Mouse (Mus musculus) liver, embryonic 11.5 days (tissue): ENCODE results near the gene Igflr1. TPM values are rescaled to one million over a fixed set of nuclear protein-coding genes. Genes with fewer than 3 reads are reported as not detected.

Source experiments
- ATAC-seq: fragments of 200-750 bp; cut with Nextera tagmentation; replicated peaks from 2 replicates; pipeline ENCODE4 v1.8.0; 2017; ENCODE audit warnings: moderate number of reproducible peaks, mild to moderate bottlenecking, moderate TSS enrichment, moderate library complexity; ENCODE audit not compliant: low FRiP score
- DNase-seq: peaks from one replicate; pipeline ENCODE4 v3.0.0-alpha.2; 2017; ENCODE audit warnings: low spot score
- H3K27ac ChIP-seq: fragments of 300-500 bp; sonication (generic); 2 replicates; pipeline ENCODE4 v1.5.1; 2014; ENCODE audit warnings: mild to moderate bottlenecking, low read depth, low read length, control low read depth
- H3K27me3 ChIP-seq: fragments of 300-500 bp; sonication (generic); replicated peaks from 2 replicates; pipeline ENCODE4 v1.6.1; 2014; ENCODE audit warnings: low read length, mixed read lengths; ENCODE audit not compliant: control insufficient read depth, insufficient read depth
- H3K36me3 ChIP-seq: fragments of 300-500 bp; sonication (generic); 2 replicates; pipeline ENCODE4 v1.6.1; 2014; ENCODE audit warnings: mild to moderate bottlenecking, low read length, moderate library complexity, mixed read lengths; ENCODE audit not compliant: control insufficient read depth, insufficient read depth
- H3K4me1 ChIP-seq: fragments of 300-500 bp; sonication (generic); replicated peaks from 2 replicates; pipeline ENCODE4 v1.6.1; 2014; ENCODE audit warnings: low read length, mixed read lengths; ENCODE audit not compliant: control insufficient read depth, insufficient read depth
- H3K4me2 ChIP-seq: fragments of 300-500 bp; sonication (generic); 2 replicates; pipeline ENCODE4 v1.6.1; 2014; ENCODE audit warnings: mild to moderate bottlenecking, control low read depth, moderate library complexity
- H3K4me3 ChIP-seq: fragments of 300-500 bp; sonication (generic); 2 replicates; pipeline ENCODE4 v1.5.1; 2014; ENCODE audit warnings: low read depth, low read length, control low read depth
- H3K9ac ChIP-seq: fragments of 300-500 bp; sonication (generic); 2 replicates; pipeline ENCODE4 v1.6.1; 2014; ENCODE audit warnings: low read depth, low read length, control low read depth
- H3K9me3 ChIP-seq: fragments of 300-500 bp; sonication (generic); 2 replicates; pipeline ENCODE4 v1.6.1; 2016; ENCODE audit warnings: low read length, inconsistent platforms, mixed read lengths; ENCODE audit not compliant: control insufficient read depth
- WGBS: fragments of 180-500 bp; shearing (Covaris S2); extraction: QIAGEN DNeasy Blood & Tissue Kit; methylation state at CpG from one replicate; pipeline ENCODE4 v1.1.7; 2014; 5-methylcytosine and 5-hydroxymethylcytosine counted together
- polyA plus RNA-seq: library from polyadenylated mRNA; unstranded; fragments of >200 nt; fragmentation: Nextera tagmentation; extraction: Ambion mirVana; gene quantifications from 2 replicates; pipeline ENCODE4 v1.2.1, GENCODE M21; 2014

The Igflr1 gene
- polyA plus RNA-seq, 1 experiment from 2014 or later, result 3.7 TPM

DNA sequence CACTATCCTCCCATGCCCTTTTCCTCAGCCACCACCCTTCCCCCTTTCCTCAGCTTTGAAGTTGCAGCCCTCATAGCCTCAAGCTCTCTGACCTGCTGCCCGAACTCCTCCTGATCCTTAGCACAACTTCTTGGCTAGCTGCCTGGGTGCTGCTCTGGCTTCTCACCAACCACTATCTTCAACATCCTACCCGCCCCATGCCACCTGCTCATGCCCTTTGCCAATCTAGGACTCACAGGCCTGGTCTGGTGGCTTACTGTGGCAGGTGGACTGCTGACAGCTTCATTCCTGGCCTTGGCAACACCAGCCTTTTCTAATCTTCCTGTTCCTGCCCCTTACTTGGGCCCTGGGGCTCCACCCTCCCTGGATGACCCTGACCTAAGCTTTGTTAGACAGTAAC lies 7.7 kb downstream of the Igflr1 start:
- ATAC-seq (no peak), DNase-seq (no peak)
- H3K4me1 ChIP-seq, result peaks cover 10% of the 10 kb centered on the region
- peaks cover 81% of the 10 kb centered on the region for H3K36me3 ChIP-seq
- H3K4me2 ChIP-seq, result no peak overlapping the region; the same call in 1 of the 2 replicates
- no peak overlapping the region for H3K9ac ChIP-seq
- H3K9me3 ChIP-seq, result no peaks in the 10 kb centered on the region
- H3K27me3 ChIP-seq, result no peaks in the 10 kb centered on the region
- no peak overlapping the region for H3K27ac ChIP-seq
- WGBS, result 78% methylated on average over 2 of the region's 2 CpGs
- no peak overlapping the region for H3K4me3 ChIP-seq

- H3K27me3 ChIP-seq, result no peaks in the 10 kb centered on the region
- H3K27ac ChIP-seq, result no peak overlapping the region
- WGBS, result 93% methylated on average over 8 of the region's 8 CpGs
- no peaks in the 10 kb centered on the region for H3K4me1 ChIP-seq
- no peak overlapping the region for H3K4me2 ChIP-seq
- peaks cover 84% of the 10 kb centered on the region for H3K36me3 ChIP-seq
- no peaks in the 10 kb centered on the region for H3K9me3 ChIP-seq
- H3K4me3 ChIP-seq, result no peak overlapping the region
- H3K9ac ChIP-seq, result no peak overlapping the region
- DNase-seq (no peak), ATAC-seq (0 out of 2 replicates have a peak, but pooled peaks have one; percentile 22)
Observed at GRCm38 (mm10) chr7:30579950-30580349, 14.7 kb downstream of the Igflr1 start.

DNA sequence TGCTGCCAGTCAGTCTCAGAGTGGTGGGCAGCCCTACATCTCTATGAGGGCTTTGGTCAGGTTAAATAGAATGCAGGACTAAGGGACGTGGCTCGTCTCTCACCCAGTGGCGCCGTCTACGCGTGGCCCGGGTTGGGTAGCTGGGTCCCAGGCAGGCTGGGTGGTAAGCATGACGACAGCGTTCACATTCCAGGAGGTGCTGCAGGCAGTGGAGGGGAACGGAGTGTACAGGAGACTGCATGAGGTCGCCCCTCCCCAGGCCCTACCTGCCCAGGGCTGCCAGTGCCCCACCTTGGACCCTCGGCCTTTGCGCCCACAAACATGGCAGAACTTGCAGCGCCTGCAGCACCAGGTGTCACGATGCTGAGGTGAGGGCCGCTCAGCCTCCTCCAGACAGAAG lies 16.3 kb downstream of the Igflr1 start:
- no peaks in the 10 kb centered on the region for H3K9me3 ChIP-seq
- no peak overlapping the region for H3K4me2 ChIP-seq
- ATAC-seq, result no peak
- no peak overlapping the region for H3K27ac ChIP-seq
- WGBS, result 94% methylated on average over 16 of the region's 16 CpGs
- peaks cover 76% of the 10 kb centered on the region for H3K36me3 ChIP-seq
- no peaks in the 10 kb centered on the region for H3K27me3 ChIP-seq
- H3K4me3 ChIP-seq, result no peak overlapping the region
- H3K9ac ChIP-seq, result no peak overlapping the region
- H3K4me1 ChIP-seq, result no peaks in the 10 kb centered on the region
- no peak for DNase-seq

GRCm38 (mm10) chr7:30584339-30584738 lies 19.1 kb downstream of the Igflr1 start:
- no peak overlapping the region for H3K9ac ChIP-seq
- H3K4me1 ChIP-seq, result peaks cover 5% of the 10 kb centered on the region
- no peak overlapping the region for H3K4me2 ChIP-seq
- peaks cover 56% of the 10 kb centered on the region for H3K36me3 ChIP-seq
- ATAC-seq (no peak), DNase-seq (no peak)
- WGBS, result 95% methylated on average over 10 of the region's 10 CpGs
- no peaks in the 10 kb centered on the region for H3K9me3 ChIP-seq
- H3K4me3 ChIP-seq, result no peak overlapping the region
- no peaks in the 10 kb centered on the region for H3K27me3 ChIP-seq
- no peak overlapping the region for H3K27ac ChIP-seq

- Histone ChIP-seq H3K27me3 (no peaks in the 10 kb centered on the region), H3K4me1 (peaks cover 11% of the 10 kb centered on the region), H3K9ac (no peak overlapping the region), H3K4me2 (no peak overlapping the region), H3K9me3 (no peaks in the 10 kb centered on the region), H3K27ac (no peak overlapping the region), H3K36me3 (peaks cover 48% of the 10 kb centered on the region), H3K4me3 (no peak overlapping the region)
- ATAC-seq, result no peak
- 94% methylated on average over 7 of the region's 7 CpGs for WGBS
- DNase-seq, result no peak
Observed at GRCm38 (mm10) chr7:30585170-30585569, 19.9 kb downstream of the Igflr1 start.

DNA sequence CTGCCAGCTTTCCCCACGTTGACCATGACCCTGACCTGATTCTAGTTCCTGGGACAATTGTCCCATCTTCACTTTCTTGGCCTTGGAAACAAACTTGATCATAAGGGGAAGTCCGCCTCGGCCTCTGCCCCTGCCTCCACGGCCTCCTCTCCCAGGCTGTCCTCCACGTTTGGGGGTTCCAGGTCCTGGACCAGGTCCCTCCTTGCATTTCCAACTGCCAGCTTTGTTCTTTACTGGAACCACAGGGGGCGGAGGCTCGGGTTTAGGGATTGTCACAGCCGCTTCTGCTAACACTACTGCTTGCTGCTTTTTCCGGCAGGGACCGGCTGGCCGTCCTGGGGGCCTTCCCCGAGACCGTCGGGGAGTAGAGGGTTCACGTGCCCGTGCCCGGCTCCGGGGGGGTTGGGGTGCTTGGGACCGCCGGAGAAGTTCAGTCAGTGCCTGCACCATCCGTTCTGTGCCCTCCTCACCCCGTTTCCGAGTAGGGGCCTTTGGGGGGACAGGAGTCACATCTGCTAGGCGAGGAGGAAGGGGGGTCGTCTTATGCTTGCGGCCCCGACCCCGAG lies 21.3 kb downstream of the Igflr1 start:
- Histone ChIP-seq H3K27ac (no peak overlapping the region), H3K36me3 (peaks cover 36% of the 10 kb centered on the region), H3K4me3 (peak overlapping the region; percentile 96; the same call in 1 of the 2 replicates), H3K27me3 (no peaks in the 10 kb centered on the region), H3K9ac (no peak overlapping the region), H3K9me3 (no peaks in the 10 kb centered on the region), H3K4me2 (peak overlapping the region; percentile 83), H3K4me1 (peaks cover 11% of the 10 kb centered on the region)
- DNase-seq, result no peak
- no peak for ATAC-seq
- WGBS, result 90% methylated on average over 28 of the region's 28 CpGs

GRCm38 (mm10) chr7:30587842-30588667 lies 22.8 kb downstream of the Igflr1 start:
- Histone ChIP-seq H3K27ac (peak overlapping the region; percentile 91), H3K4me1 (peaks cover 11% of the 10 kb centered on the region), H3K36me3 (peaks cover 27% of the 10 kb centered on the region), H3K9me3 (no peaks in the 10 kb centered on the region), H3K4me3 (peak overlapping the region; percentile 96), H3K4me2 (peak overlapping the region; percentile 83), H3K27me3 (no peaks in the 10 kb centered on the region), H3K9ac (peak overlapping the region; percentile 99)
- ATAC-seq (peak; percentile 27), DNase-seq (peak; percentile 62)
- under 1% methylated on average over 52 of the region's 67 CpGs for WGBS

DNA sequence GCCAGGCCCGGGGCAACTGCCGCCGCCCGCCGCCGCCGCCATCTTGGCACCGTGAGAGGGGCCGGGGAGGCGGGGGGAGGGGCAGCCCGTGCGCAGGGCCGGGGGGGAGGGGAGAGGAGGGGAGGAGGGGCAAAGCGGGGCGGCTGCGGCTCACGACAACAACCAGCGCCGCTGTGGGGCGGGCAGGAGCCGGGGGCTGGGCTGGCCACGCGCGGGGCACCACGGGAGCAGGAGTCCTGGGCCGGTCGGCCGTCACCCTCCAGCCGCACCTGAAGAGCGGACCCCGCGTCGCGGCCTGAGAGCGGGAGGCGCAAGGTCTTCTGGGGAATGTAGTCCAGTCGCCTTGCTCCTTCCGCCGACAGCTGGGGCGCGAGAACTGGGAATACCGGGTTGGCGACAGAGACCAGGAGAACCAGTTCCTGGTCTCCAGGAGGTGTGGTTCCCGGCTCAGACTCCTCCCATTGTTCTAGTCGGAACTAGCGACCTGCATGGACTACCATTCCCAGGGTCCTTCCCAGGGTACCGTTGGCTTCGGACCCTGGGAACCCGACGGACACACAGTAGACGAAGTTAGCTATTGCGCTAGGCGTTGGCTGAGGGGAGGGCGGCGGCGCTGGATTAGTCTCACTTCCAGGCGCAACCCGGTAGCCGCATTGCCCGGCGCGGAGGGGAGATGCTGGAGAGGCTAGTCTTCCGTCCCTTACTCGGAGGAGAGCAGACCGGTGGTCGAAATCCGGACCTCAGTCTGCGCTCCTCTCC lies 23.6 kb downstream of the Igflr1 start, which contains the start of gene Kmt2b:
Kmt2b (minus strand) TSS at position 51 of the 759 bp plus-strand sequence.
- H3K4me3 ChIP-seq, result peak within 1 kb of the TSS; percentile 96
- peak within 1 kb of the TSS; percentile 99 for H3K9ac ChIP-seq
- peaks cover 21% of the 10 kb centered on the region for H3K36me3 ChIP-seq
- WGBS, result under 1% methylated on average over 48 of the region's 68 CpGs
- H3K27ac ChIP-seq, result peak within 1 kb of the TSS; percentile 91
- DNase-seq (peak; percentile 98), ATAC-seq (peak; percentile 93)
- H3K27me3 ChIP-seq, result no peaks in the 10 kb centered on the region
- peaks cover 11% of the 10 kb centered on the region for H3K4me1 ChIP-seq
- H3K9me3 ChIP-seq, result no peaks in the 10 kb centered on the region
- peak within 1 kb of the TSS; percentile 83 for H3K4me2 ChIP-seq
